Mouse (Mus musculus): ENCODE data around the gene Ddit4. TPM values are rescaled to one million over a fixed set of nuclear protein-coding genes. Genes with fewer than 3 reads are reported as not detected.
A peak's percentile ranks its signal among the peaks of the same experiment; 100 is the strongest.
"Not testable (repeated sequence)": the region's sequence is repeated elsewhere in the genome, so short reads cannot be mapped to it uniquely, and the experiment has no call there.

Gene Ddit4
- total RNA-seq (2021): 10 to 100 TPM; 59.7 to 80.6 TPM
- long read RNA-seq, experiment 1, partial matches to known transcripts: 0 of 9 reads
- long read RNA-seq, experiment 1, other reads (novel, unspliced or antisense): 5 of 9 reads
- long read RNA-seq, experiment 2, transcript Ddit4-201 (3 exons, 1,755 nt): major isoform, 63 of 73 reads
- long read RNA-seq, experiment 2, partial matches to known transcripts: 0 of 73 reads
- long read RNA-seq, experiment 2, other reads (novel, unspliced or antisense): 10 of 73 reads

- peak; percentile 99 for DNase-seq (ENCODE audit: low spot score in 2 of 2)
These were observed at the start of gene Ddit4 for GRCm38 (mm10) chr10:59951211-59952151. Gene Ddit4, minus strand, starts transcription at chr10:59951834.

GRCm38 (mm10) chr10:59999057-59999456 lies 47.4 kb upstream of the Ddit4 start:
- DNase-seq (ENCODE audit: low spot score in 2 of 2): no peak

GRCm38 (mm10) chr10:59997591-59997990 lies 46.0 kb upstream of the Ddit4 start:
- no peak for DNase-seq (ENCODE audit: low spot score in 2 of 2)

GRCm38 (mm10) chr10:59995889-59996288 lies 44.3 kb upstream of the Ddit4 start:
- DNase-seq (ENCODE audit: low spot score in 2 of 2): no peak

GRCm38 (mm10) chr10:59993813-59994212 lies 42.2 kb upstream of the Ddit4 start:
- not testable (repeated sequence) for DNase-seq (ENCODE audit: low spot score in 2 of 2)

- DNase-seq (ENCODE audit: low spot score in 2 of 2): no peak
These were observed 40.4 kb upstream of the Ddit4 start for GRCm38 (mm10) chr10:59992024-59992423.

GRCm38 (mm10) chr10:59991262-59991880 lies 39.7 kb upstream of the Ddit4 start:
- no peak for DNase-seq (ENCODE audit: low spot score in 2 of 2)

GRCm38 (mm10) chr10:59990393-59990792 lies 38.8 kb upstream of the Ddit4 start:
- no peak for DNase-seq (ENCODE audit: low spot score in 2 of 2)

GRCm38 (mm10) chr10:59988036-59988435 lies 36.4 kb upstream of the Ddit4 start:
- DNase-seq (ENCODE audit: low spot score in 2 of 2): no peak

- DNase-seq (ENCODE audit: low spot score in 2 of 2): no peak
These were observed 30.8 kb upstream of the Ddit4 start for GRCm38 (mm10) chr10:59982379-59982873.

GRCm38 (mm10) chr10:59981792-59982191 lies 30.2 kb upstream of the Ddit4 start:
- DNase-seq (ENCODE audit: low spot score in 2 of 2): no peak

GRCm38 (mm10) chr10:59981336-59981735 lies 29.7 kb upstream of the Ddit4 start:
- DNase-seq (ENCODE audit: low spot score in 2 of 2): no peak

- DNase-seq (ENCODE audit: low spot score in 2 of 2): no peak
These were observed 29.2 kb upstream of the Ddit4 start for GRCm38 (mm10) chr10:59980815-59981244.

- peak in 1 of 2 experiments; percentile 52 for DNase-seq (ENCODE audit: low spot score in 2 of 2)
These were observed 27.5 kb upstream of the Ddit4 start for GRCm38 (mm10) chr10:59978873-59979743.

GRCm38 (mm10) chr10:59978401-59978800 lies 26.8 kb upstream of the Ddit4 start:
- no peak for DNase-seq (ENCODE audit: low spot score in 2 of 2)

GRCm38 (mm10) chr10:59977715-59978343 lies 26.2 kb upstream of the Ddit4 start:
- no peak for DNase-seq (ENCODE audit: low spot score in 2 of 2)

- no peak for DNase-seq (ENCODE audit: low spot score in 2 of 2)
These were observed 25.5 kb upstream of the Ddit4 start for GRCm38 (mm10) chr10:59977141-59977540.

- DNase-seq (ENCODE audit: low spot score in 2 of 2): no peak
These were observed 23.2 kb upstream of the Ddit4 start for GRCm38 (mm10) chr10:59974786-59975185.

- no peak for DNase-seq (ENCODE audit: low spot score in 2 of 2)
These were observed 22.6 kb upstream of the Ddit4 start for GRCm38 (mm10) chr10:59974191-59974664.

GRCm38 (mm10) chr10:59973400-59973799 lies 21.8 kb upstream of the Ddit4 start:
- DNase-seq (ENCODE audit: low spot score in 2 of 2): no peak

All from adrenal gland, postnatal 4 days (tissue).